Mouse (Mus musculus) gastrocnemius, adult 2 months (tissue): Measurements from ENCODE around the gene Ankrd7. TPM values are rescaled to one million over a fixed set of nuclear protein-coding genes. Genes with fewer than 3 reads are reported as not detected.
"Not testable (repeated sequence)": the region's sequence is repeated elsewhere in the genome, so short reads cannot be mapped to it uniquely, and the experiment has no call there.

Experiments
- DNase-seq: peaks from one replicate; pipeline ENCODE4 v3.0.0; 2022
- H3K27ac ChIP-seq: fragments of 200-600 bp; 2 replicates; pipeline ENCODE4 v1.8.1; 2022; ENCODE audit warnings: mild to moderate bottlenecking
- H3K4me3 ChIP-seq: fragments of 200-600 bp; 2 replicates; pipeline ENCODE4 v1.8.1; 2022; ENCODE audit warnings: mild to moderate bottlenecking, moderate library complexity
- CTCF ChIP-seq: fragments of 200-600 bp; IDR thresholded peaks from 2 replicates; pipeline ENCODE4 v1.8.1; 2022; ENCODE audit warnings: antibody characterized with exemption, mild to moderate bottlenecking, moderate library complexity
- intact Hi-C: fragments of 180-260 bp; cut with DNase I; formaldehyde crosslinking; loops from one replicate; pipeline ENCODE4 v1.15.1; 2025
- long read RNA-seq, 2 experiments: library from polyadenylated mRNA; stranded (forward); transcript quantifications; one replicate each; pipeline ENCODE4 v2.0.0; 2021
- total RNA-seq, 2 experiments: library from RNA; stranded (reverse); gene quantifications; 2 replicates each; pipeline ENCODE4 v1.2.3; 2021

Gene Ankrd7
- total RNA-seq = not detected
- long read RNA-seq, experiment 1 = 0 reads
- long read RNA-seq, experiment 2 = 0 reads

DNA sequence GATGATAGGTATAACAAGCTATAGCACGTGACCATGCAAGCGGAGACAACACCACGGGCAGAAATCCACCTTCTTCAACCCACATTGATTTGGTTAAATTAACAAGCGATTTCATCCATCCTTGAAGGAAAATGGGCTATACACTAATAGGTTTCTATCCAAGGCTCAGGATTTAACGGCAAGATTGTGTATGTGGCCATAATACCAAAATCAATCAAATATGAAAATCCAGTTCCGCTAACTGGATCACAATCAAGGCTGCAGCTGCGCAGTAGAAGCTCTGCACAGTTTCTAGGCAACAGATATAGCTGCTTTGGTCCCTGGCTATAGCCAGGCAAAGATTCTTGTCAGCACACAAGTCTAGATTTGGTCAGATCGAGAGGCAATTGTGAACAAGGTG is at the start of gene Ankrd7:
Gene Ankrd7 (plus strand): TSS at position 301 of the 400 bp plus-strand sequence.
- H3K27ac ChIP-seq = no peak within 1 kb of the TSS
- DNase-seq = no peak
- intact Hi-C loops = no loop called here
- no peak for TF ChIP-seq CTCF
- H3K4me3 ChIP-seq = no peak within 1 kb of the TSS

DNA sequence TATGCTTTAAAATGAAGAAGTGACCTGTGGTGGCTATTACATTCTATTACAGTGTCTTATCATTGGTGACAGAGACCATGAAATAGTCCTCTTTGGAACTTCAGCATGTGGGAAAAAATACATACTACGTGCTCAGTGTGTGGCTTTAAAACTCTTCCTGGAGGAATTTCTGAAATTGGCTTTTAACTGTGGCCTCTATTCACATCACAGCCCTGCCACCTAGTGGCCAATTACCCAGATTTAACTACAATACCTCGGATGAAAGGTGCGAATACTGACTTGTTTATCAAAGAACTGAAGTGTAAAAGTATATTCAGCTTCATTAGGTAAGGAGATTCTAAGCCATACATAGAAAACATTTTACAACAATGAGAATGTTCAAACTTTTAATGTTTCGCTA is 46.8 kb upstream of the Ankrd7 start:
- TF ChIP-seq CTCF = peak; percentile 69
- Histone ChIP-seq H3K4me3 (no peak overlapping the region), H3K27ac (no peak overlapping the region)
- intact Hi-C loops = loop anchor here (10.0 kb wide), 1 partner anchor 415 kb away; no protein-coding TSS in a partner anchor
- DNase-seq = peak; percentile 35

DNA sequence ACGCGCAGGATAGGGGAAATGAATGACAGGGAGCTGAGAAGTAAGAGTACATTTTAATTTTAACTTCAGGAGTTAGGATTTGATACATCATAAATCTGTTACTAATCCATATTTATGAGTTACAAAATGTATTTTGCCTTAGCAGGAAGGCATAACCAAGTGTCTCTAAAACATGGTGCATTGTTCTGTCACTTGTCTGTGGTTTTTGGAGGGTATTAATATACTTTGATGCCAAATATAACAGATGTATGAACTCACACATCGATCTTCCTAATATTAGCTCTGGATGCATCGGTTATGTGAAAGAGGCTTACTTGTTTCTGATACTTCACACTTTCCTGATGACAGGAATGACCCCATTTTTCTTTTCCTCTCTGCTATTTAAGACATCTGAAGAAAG is 45.9 kb upstream of the Ankrd7 start:
- no peak for TF ChIP-seq CTCF
- intact Hi-C loops = no loop called here
- H3K4me3 ChIP-seq = no peak overlapping the region
- no peak overlapping the region for H3K27ac ChIP-seq
- no peak for DNase-seq

GRCm38 (mm10) chr6:18822812-18823211 is 43.3 kb upstream of the Ankrd7 start:
- Histone ChIP-seq H3K4me3 (no peak overlapping the region), H3K27ac (no peak overlapping the region)
- TF ChIP-seq CTCF = no peak
- intact Hi-C loops = no loop called here
- DNase-seq = no peak

- no peak overlapping the region for H3K27ac ChIP-seq
- no peak for DNase-seq
- intact Hi-C loops = no loop called here
- no peak overlapping the region for H3K4me3 ChIP-seq
- TF ChIP-seq CTCF = no peak
Observed at GRCm38 (mm10) chr6:18832958-18833357, 33.2 kb upstream of the Ankrd7 start.

- H3K27ac ChIP-seq, H3K4me3 ChIP-seq, intact Hi-C loops, DNase-seq: not testable (repeated sequence)
Observed at GRCm38 (mm10) chr6:18844529-18844928, 21.6 kb upstream of the Ankrd7 start.

DNA sequence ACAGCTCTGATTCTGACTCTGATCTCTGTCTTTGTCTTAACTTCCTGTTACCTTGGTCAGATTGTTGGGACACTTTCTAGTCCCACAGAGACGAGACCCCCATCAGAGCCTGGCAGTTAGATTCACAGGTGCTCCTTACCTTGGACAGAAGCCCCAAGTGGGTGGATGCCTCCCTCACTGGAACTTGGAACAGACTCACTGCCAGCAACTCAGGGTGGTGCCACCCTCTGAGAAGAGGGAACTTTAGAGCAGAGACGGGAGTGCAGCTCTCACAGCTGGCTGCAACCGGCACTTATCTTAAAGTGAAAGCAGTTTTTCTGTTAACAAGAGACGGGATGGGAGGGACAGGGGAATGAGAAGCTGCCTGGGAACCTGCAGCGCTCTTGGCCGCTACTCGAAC is 20.5 kb upstream of the Ankrd7 start:
- DNase-seq, intact Hi-C loops, H3K27ac ChIP-seq: not testable (repeated sequence)
- H3K4me3 ChIP-seq = peak overlapping the region; percentile 45

DNA sequence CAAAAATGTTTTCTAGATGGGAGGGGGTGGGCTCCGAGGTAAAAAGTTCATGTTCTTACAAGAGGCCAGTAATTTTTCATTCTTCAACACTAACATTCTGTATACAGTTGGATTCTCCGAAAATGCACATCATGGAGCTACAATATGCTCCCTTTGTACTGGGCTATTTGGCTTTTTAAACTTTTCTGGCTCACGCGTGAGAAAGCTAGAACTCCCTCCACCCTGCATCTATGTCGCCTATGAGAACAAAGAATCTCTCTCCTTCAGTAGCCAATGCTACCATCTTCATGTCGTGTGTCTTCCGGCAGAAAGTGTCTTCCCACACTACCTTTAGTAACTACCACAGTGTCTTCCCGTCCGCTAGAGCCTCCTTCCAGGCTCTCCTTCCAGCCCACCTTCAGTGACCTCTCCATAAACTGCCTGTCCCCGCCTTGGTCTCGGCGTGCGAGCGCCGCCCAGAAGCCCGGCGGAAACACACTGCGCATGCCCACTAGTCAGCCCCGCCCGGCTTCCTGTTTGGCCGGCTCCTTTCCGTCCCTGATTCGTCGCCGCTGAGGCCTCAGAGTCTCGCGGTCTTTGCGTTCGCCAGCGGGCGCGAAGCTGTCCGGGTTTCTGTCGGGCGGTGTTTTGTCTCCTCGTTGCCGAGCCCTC is 17.9 kb upstream of the Ankrd7 start, which contains the start of gene Lsm8:
Gene Lsm8 (plus strand): TSS at position 529 of the 651 bp plus-strand sequence.
- intact Hi-C loops = no loop called here
- H3K4me3 ChIP-seq = peak within 1 kb of the TSS; percentile 83
- H3K27ac ChIP-seq = peak within 1 kb of the TSS; percentile 94
- DNase-seq = peak; percentile 98
- TF ChIP-seq CTCF = no peak

GRCm38 (mm10) chr6:18848702-18849061 is 17.4 kb upstream of the Ankrd7 start:
- Histone ChIP-seq H3K27ac (peak overlapping the region; percentile 94), H3K4me3 (peak overlapping the region; percentile 83)
- no peak for DNase-seq
- TF ChIP-seq CTCF = no peak
- intact Hi-C loops = no loop called here

DNA sequence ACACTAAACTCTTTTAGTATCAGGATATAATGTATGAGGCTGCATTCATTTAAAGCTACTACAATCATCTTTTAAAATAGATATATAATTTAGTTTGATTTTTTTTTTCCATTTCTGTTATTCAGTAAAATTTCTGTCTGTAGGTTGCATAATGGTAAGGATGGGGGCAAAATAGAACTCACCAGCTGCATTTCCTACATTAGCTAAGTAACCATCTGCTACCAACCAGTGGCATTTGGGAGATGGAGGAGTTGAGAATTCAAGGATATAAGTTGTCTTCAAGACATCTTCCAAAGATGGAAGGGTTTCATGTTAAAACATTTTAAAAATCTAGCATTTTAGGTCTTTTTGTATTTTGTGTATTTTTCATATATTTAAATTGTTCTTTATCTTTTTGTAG is 10.8 kb upstream of the Ankrd7 start:
- H3K27ac ChIP-seq = no peak overlapping the region
- no peak for TF ChIP-seq CTCF
- intact Hi-C loops = no loop called here

GRCm38 (mm10) chr6:18856487-18857078 is 9.5 kb upstream of the Ankrd7 start:
- H3K4me3 ChIP-seq = no peak overlapping the region
- intact Hi-C loops = no loop called here
- DNase-seq = no peak
- H3K27ac ChIP-seq = no peak overlapping the region
- no peak for TF ChIP-seq CTCF

More for the DNA sequence above, 10.8 kb upstream of the Ankrd7 start:
- H3K4me3 ChIP-seq = no peak overlapping the region
- no peak for DNase-seq

DNA sequence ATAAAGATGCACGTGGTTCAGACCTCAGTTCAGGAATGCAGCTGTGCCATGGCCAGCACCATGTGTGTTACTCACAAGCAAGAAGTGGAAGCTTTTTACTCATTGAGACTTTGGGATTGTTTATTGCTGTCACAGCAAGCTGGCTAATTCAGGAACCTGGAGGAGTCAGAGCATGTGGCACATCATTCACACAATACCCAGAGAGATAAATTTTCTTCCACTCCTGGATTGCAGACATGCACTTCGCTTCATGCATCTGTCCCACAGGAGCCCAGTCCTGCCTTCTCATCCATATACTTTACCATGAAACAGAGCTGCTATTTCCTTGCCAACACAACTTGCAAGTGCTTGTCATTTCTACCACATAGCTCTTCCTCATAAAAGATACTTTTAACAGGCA is 22.9 kb downstream of the Ankrd7 start:
- Histone ChIP-seq H3K27ac (no peak overlapping the region), H3K4me3 (no peak overlapping the region)
- intact Hi-C loops = no loop called here
- no peak for TF ChIP-seq CTCF
- no peak for DNase-seq

GRCm38 (mm10) chr6:18894142-18894541 is 28.0 kb downstream of the Ankrd7 start:
- no peak for TF ChIP-seq CTCF
- intact Hi-C loops = no loop called here
- H3K27ac ChIP-seq = no peak overlapping the region

DNA sequence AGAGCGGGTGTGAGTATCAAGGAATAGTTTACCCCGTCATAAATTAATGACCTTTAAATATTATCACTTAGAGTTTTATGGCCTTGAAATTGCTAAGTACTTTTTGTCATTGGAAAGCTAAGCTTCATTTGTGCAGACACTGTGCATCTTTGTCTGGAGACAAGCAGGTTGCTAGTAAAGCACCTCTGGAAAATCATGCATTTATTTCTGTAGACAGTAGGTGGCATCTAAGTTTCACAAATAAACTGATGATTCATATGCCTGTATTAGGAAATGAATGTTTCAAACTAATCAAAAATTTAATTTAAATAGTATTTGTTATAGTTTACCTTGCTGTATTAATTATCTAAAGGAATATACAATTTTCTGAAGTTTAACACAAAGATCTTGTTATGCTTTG is 41.1 kb downstream of the Ankrd7 start:
- no peak for DNase-seq
- no peak overlapping the region for H3K27ac ChIP-seq
- intact Hi-C loops = no loop called here

More at GRCm38 (mm10) chr6:18894142-18894541, 28.0 kb downstream of the Ankrd7 start:
- no peak overlapping the region for H3K4me3 ChIP-seq
- no peak for DNase-seq

More for the DNA sequence above, 41.1 kb downstream of the Ankrd7 start:
- no peak overlapping the region for H3K4me3 ChIP-seq
- peak; percentile 11; the same call in 1 of the 2 replicates for TF ChIP-seq CTCF
